Mouse (Mus musculus): ENCODE results near the gene Iqch.
A peak's percentile ranks its signal among the peaks of the same experiment; 100 is the strongest.

Gene Iqch

GRCm38 (mm10) chr9:63612565-63613515 lies 10.5 kb upstream of the Iqch start:
- DNase-seq (ENCODE audit: low spot score) = peak; percentile 64

- no peak for DNase-seq (ENCODE audit: low spot score)
Observed at GRCm38 (mm10) chr9:63611967-63612366, 9.7 kb upstream of the Iqch start.

DNA sequence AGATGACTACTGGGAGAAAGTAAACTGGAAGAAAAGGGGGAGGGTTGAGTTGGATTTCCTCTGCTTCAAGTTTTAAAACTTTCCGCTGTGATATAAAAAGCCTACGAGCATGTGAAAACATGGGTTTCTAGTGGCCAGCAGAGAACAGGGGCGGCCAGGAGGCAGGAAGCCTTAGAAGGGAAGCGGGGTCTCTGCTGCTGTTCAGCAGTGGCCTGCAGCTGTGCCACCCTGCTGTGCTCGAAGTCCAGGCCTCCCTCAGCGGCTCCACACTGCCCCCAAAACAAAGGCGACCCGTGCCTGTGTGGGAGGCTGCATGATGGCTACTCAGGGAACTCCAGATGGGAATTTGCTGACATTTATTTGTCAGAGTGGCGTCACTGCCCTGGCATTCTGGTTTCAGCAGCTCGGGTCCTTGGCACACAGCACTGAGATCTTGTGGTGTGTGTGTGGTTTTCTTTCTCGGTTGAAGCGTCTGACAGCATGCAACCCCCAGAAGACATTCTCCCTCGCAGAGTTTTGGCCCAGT lies 8.6 kb upstream of the Iqch start:
- DNase-seq (ENCODE audit: low spot score) = peak; percentile 61

GRCm38 (mm10) chr9:63610231-63610630 lies 7.9 kb upstream of the Iqch start:
- DNase-seq (ENCODE audit: low spot score) = no peak

GRCm38 (mm10) chr9:63609776-63610175 lies 7.5 kb upstream of the Iqch start:
- DNase-seq (ENCODE audit: low spot score) = no peak

DNA sequence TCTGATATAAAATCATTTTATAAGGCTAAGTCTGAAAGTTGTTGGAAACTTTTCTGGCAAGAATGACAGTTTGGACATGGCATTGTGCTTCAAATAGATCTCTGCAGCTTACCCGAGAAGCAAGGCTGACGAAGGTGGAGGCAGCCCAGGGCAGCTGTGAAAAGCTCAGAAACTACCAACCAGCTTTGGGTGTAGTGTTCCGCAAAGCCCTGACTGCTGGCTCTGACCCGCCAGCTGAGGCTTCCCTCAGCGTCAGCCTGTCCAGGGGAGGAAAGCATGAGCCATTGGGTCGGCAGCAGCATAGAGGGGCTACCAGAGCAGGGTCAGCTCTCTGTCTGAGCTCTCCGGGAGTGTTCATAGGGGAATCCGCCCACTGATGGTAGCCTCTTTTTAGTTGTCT lies 7.0 kb upstream of the Iqch start:
- DNase-seq (ENCODE audit: low spot score) = no peak

GRCm38 (mm10) chr9:63608006-63608405 lies 5.7 kb upstream of the Iqch start:
- DNase-seq (ENCODE audit: low spot score) = no peak

DNA sequence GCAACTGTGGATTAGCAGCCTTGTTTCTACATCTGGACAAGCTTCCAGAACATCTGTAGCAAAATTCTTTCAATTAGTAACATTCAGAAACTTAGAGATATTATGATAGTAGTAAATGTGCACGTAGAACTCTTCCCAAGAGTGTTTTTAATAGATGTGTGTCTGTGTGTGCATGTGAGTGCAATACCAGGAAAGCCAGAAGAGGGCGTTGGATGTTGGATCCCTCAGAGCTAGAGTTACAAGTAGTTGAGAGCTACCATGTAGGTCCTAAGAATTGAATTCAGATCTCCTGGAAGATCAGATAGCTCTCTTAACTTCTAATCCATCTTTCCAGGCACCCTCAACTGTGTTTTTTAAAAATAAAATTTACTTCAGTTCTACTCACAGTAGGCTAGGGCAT lies 4.3 kb upstream of the Iqch start:
- DNase-seq (ENCODE audit: low spot score) = no peak

DNA sequence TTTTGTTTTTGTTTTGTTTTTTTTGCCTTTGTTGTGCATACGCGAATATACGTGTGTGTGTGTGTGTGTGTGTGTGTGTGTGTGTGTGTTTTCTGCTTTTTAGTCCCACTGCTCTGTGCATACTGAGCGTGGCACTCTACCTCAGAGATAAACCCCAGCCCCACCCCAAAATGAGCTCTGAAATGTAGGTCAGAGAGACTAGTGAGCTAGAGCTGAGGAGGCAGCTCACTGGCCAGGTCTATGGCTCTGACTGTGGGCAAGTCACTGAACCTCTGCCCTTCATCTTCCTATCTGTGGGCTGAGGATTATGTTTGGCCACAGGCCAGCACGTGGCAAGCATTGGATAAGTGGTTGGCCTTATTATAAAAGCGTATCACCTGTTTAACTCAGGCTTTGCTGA lies 1.6 kb upstream of the Iqch start:
- DNase-seq (ENCODE audit: low spot score) = peak; percentile 24

GRCm38 (mm10) chr9:63596660-63597059 lies 5.6 kb downstream of the Iqch start:
- DNase-seq (ENCODE audit: low spot score) = no peak

GRCm38 (mm10) chr9:63595652-63596051 lies 6.6 kb downstream of the Iqch start:
- DNase-seq (ENCODE audit: low spot score) = no peak

GRCm38 (mm10) chr9:63595032-63595431 lies 7.3 kb downstream of the Iqch start:
- DNase-seq (ENCODE audit: low spot score) = no peak

- no peak for DNase-seq (ENCODE audit: low spot score)
Observed at GRCm38 (mm10) chr9:63591661-63592256, 10.5 kb downstream of the Iqch start.

GRCm38 (mm10) chr9:63590592-63590991 lies 11.7 kb downstream of the Iqch start:
- no peak for DNase-seq (ENCODE audit: low spot score)

- DNase-seq (ENCODE audit: low spot score) = no peak
Observed at GRCm38 (mm10) chr9:63589209-63589608, 13.1 kb downstream of the Iqch start.

- DNase-seq (ENCODE audit: low spot score) = no peak
Observed at GRCm38 (mm10) chr9:63585251-63585650, 17.0 kb downstream of the Iqch start.

DNA sequence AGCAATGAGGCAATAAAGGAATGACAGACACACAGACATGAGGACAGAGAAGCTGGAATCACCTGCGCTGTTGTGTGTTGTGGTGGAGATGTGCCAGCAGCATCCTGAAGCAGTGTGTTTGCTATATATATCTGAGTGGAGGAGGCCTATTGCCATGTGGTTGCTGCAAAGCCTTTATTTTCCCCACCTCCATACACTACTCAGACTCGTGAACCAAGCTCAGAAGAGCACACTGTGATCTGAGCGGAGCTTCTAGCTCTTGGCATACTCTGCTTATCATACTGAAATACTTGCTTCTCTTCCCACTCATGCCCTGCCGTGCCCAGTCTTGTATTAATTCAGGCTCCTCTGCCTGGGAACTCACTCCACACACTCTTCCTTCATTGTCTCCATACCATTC lies 20.5 kb downstream of the Iqch start:
- DNase-seq (ENCODE audit: low spot score) = no peak

GRCm38 (mm10) chr9:63580046-63580445 lies 22.2 kb downstream of the Iqch start:
- no peak for DNase-seq (ENCODE audit: low spot score)

- DNase-seq (ENCODE audit: low spot score) = no peak
Observed at GRCm38 (mm10) chr9:63579644-63580043, 22.6 kb downstream of the Iqch start.

GRCm38 (mm10) chr9:63577469-63577868 lies 24.8 kb downstream of the Iqch start:
- no peak for DNase-seq (ENCODE audit: low spot score)

DNA sequence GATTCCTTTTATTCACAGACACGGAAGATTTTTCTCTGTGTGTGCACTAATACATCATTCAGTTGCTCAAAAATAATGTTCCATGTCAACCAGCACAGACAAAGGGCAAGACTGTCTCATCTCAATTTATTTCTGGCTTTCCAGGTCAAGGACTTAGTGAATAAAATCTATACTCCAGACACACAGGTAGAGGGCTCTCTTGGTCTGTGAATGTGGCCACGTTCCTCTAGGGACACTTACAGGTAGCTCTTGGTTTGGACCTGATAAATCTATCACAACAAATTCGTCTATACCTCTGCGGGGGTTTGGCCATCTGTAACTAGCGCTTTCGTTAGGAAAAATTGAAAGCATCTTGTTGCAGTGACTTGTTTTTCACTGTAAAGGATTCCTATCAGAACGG lies 29.4 kb downstream of the Iqch start:
- no peak for DNase-seq (ENCODE audit: low spot score)

GRCm38 (mm10) chr9:63571895-63572294 lies 30.4 kb downstream of the Iqch start:
- no peak for DNase-seq (ENCODE audit: low spot score)

GRCm38 (mm10) chr9:63568808-63569207 lies 33.5 kb downstream of the Iqch start:
- DNase-seq (ENCODE audit: low spot score) = no peak
